Mouse (Mus musculus) intestine, postnatal 0 days (tissue): ENCODE results near the gene Tnfrsf8. TPM values are rescaled to one million over a fixed set of nuclear protein-coding genes. Genes with fewer than 3 reads are reported as not detected.
"Not testable (repeated sequence)": the region's sequence is repeated elsewhere in the genome, so short reads cannot be mapped to it uniquely, and the experiment has no call there.

Experiments
- ATAC-seq: fragments of 200-750 bp; cut with Nextera tagmentation; 2 replicates; pipeline ENCODE4 v1.8.0; 2017; ENCODE audit warnings: mild to moderate bottlenecking, moderate TSS enrichment, moderate library complexity
- H3K27ac ChIP-seq: fragments of 300-500 bp; sonication (generic); 2 replicates; pipeline ENCODE4 v1.5.1; 2014; ENCODE audit warnings: mild to moderate bottlenecking, low read depth, low read length, moderate library complexity
- H3K27me3 ChIP-seq: fragments of 300-500 bp; sonication (generic); replicated peaks from 2 replicates; pipeline ENCODE4 v1.6.1; 2014; ENCODE audit warnings: low read length, mixed read lengths; ENCODE audit not compliant: control insufficient read depth, insufficient read depth
- H3K36me3 ChIP-seq: fragments of 300-500 bp; sonication (generic); 2 replicates; pipeline ENCODE4 v1.6.1; 2014; ENCODE audit warnings: mild to moderate bottlenecking, moderate library complexity; ENCODE audit not compliant: control insufficient read depth, insufficient read depth
- H3K4me1 ChIP-seq: fragments of 300-500 bp; sonication (generic); replicated peaks from 2 replicates; pipeline ENCODE4 v1.6.1; 2014; ENCODE audit warnings: antibody characterized with exemption, low read length, mixed read lengths; ENCODE audit not compliant: control insufficient read depth, insufficient read depth
- H3K4me2 ChIP-seq: fragments of 300-500 bp; sonication (generic); replicated peaks from 2 replicates; pipeline ENCODE4 v1.6.1; 2014; ENCODE audit warnings: low read depth, mild to moderate bottlenecking, moderate library complexity
- H3K4me3 ChIP-seq: fragments of 300-500 bp; sonication (generic); 2 replicates; pipeline ENCODE4 v1.5.1; 2014; ENCODE audit warnings: low read depth, low read length
- H3K9ac ChIP-seq: fragments of 300-500 bp; sonication (generic); 2 replicates; pipeline ENCODE4 v1.6.1; 2014; ENCODE audit warnings: mild to moderate bottlenecking, low read depth, low read length
- H3K9me3 ChIP-seq: fragments of 300-500 bp; sonication (generic); 2 replicates; pipeline ENCODE4 v1.6.1; 2016; ENCODE audit warnings: mixed run types; ENCODE audit not compliant: control insufficient read depth
- CTCF ChIP-seq: sonication (generic); IDR thresholded peaks from 2 replicates; pipeline ENCODE4 v1.5.1; 2016; ENCODE audit warnings: low read depth, mild to moderate bottlenecking, control low read depth, antibody characterized with exemption, moderate library complexity
- WGBS: fragments of 180-500 bp; shearing (Covaris S2); extraction: QIAGEN DNeasy Blood & Tissue Kit; methylation state at CpG from one replicate; pipeline ENCODE4 v1.1.7; 2014; 5-methylcytosine and 5-hydroxymethylcytosine counted together
- polyA plus RNA-seq: library from polyadenylated mRNA; unstranded; fragments of >200 nt; fragmentation: Nextera tagmentation; extraction: Ambion mirVana; gene quantifications from 2 replicates; pipeline ENCODE4 v1.2.1, GENCODE M21; 2015

Gene Tnfrsf8
- polyA plus RNA-seq: 0.04 and 0.08 TPM in 2 replicates

- Histone ChIP-seq H3K4me2 (0 out of 2 replicates have a peak within 1 kb of the TSS, but pooled peaks have one; percentile 24), H3K9ac (no peak within 1 kb of the TSS), H3K4me1 (no peaks in the 10 kb centered on the region), H3K9me3 (no peaks in the 10 kb centered on the region), H3K36me3 (no peaks in the 10 kb centered on the region), H3K27me3 (peaks cover 13% of the 10 kb centered on the region), H3K27ac (no peak within 1 kb of the TSS), H3K4me3 (no peak within 1 kb of the TSS)
- 3% methylated on average over 24 of the region's 24 CpGs for WGBS
- TF ChIP-seq CTCF: no peak
- ATAC-seq: no peak
These were observed at the start of gene Tnfrsf8 for GRCm38 (mm10) chr4:145314836-145315467. Tnfrsf8 (minus strand) TSS chr4:145315164.

DNA sequence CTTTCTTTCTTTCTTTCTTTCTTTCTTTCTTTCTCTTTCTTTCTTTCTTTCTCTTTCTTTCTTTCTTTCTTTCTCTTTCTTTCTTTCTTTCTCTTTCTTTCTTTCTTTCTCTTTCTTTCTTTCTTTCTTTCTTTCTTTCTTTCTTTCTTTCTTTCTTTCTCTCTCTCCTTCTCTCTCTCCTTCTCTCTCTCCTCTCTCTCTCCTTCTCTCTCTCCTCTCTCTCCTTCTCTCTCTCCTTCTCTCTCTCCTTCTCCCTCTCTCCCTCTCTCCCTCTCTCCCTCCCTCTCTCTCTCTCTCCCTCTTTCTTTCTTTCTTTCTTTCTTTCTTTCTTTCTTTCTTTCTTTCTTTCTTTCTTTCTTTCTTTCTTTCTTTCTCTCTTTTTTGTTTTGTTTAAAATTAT is 46.7 kb upstream of the Tnfrsf8 start:
- H3K4me1 ChIP-seq, H3K27me3 ChIP-seq, H3K4me3 ChIP-seq, ATAC-seq, H3K27ac ChIP-seq, H3K36me3 ChIP-seq, H3K9me3 ChIP-seq, H3K9ac ChIP-seq, H3K4me2 ChIP-seq: not testable (repeated sequence)

- Histone ChIP-seq H3K4me1 (no peaks in the 10 kb centered on the region), H3K27ac (no peak overlapping the region), H3K27me3 (no peaks in the 10 kb centered on the region), H3K9ac (no peak overlapping the region), H3K4me3 (no peak overlapping the region), H3K9me3 (no peaks in the 10 kb centered on the region), H3K4me2 (peak overlapping the region; percentile 37), H3K36me3 (no peaks in the 10 kb centered on the region)
- no peak for TF ChIP-seq CTCF
- peak; percentile 98 for ATAC-seq
- WGBS: under 1% methylated on average over 12 of the region's 12 CpGs
These were observed 46.1 kb upstream of the Tnfrsf8 start for GRCm38 (mm10) chr4:145361065-145361464.

DNA sequence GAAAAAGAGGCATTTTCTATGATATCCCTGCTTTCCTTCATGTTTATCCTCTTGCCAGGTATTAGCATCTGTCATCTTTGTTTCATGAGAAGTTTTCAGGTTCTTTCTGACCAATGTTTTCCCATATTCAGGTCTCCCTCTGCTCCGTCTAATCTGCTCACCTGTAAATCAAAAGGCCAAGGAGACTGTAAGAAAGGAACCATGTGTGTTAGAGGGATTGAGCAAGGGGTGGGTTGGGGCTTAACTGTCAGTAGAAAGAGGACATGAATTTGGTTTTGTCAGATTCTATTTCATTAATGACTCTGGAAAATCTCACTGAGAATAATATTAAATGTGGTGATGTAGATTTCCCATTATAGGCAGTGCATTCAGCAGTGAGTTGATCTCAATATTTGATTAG is 45.6 kb upstream of the Tnfrsf8 start:
- Histone ChIP-seq H3K4me3 (no peak overlapping the region), H3K36me3 (no peaks in the 10 kb centered on the region), H3K9me3 (no peaks in the 10 kb centered on the region), H3K27me3 (no peaks in the 10 kb centered on the region), H3K4me1 (no peaks in the 10 kb centered on the region), H3K4me2 (peak overlapping the region; percentile 37), H3K27ac (no peak overlapping the region), H3K9ac (no peak overlapping the region)
- ATAC-seq: peak; percentile 45; the same call in 1 of the 2 replicates
- no peak for TF ChIP-seq CTCF
- 53% methylated on average over 1 of the region's 1 CpGs for WGBS

DNA sequence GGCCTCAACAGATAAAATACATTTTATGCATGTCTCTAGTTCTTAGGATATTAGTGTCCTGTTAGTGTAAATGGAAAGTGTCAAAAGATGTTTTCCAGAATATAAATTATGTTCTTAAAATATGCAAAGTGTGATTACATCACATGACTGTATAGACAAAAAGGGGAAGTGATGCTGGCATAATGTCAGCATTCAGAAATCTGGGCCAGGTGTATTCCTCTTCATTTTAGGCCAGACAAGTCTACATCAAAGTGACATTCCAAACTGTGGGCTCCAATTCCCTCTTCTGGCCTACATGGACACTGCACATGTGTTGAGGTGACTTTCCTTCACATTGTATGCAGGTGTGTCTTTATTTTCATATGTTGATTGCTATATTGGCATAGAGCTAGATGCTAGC is 41.3 kb upstream of the Tnfrsf8 start:
- no peaks in the 10 kb centered on the region for H3K9me3 ChIP-seq
- no peaks in the 10 kb centered on the region for H3K36me3 ChIP-seq
- H3K9ac ChIP-seq: no peak overlapping the region
- H3K4me1 ChIP-seq: no peaks in the 10 kb centered on the region
- H3K4me2 ChIP-seq: no peak overlapping the region
- TF ChIP-seq CTCF: no peak
- H3K27me3 ChIP-seq: no peaks in the 10 kb centered on the region
- no peak for ATAC-seq
- H3K4me3 ChIP-seq: no peak overlapping the region
- no peak overlapping the region for H3K27ac ChIP-seq

DNA sequence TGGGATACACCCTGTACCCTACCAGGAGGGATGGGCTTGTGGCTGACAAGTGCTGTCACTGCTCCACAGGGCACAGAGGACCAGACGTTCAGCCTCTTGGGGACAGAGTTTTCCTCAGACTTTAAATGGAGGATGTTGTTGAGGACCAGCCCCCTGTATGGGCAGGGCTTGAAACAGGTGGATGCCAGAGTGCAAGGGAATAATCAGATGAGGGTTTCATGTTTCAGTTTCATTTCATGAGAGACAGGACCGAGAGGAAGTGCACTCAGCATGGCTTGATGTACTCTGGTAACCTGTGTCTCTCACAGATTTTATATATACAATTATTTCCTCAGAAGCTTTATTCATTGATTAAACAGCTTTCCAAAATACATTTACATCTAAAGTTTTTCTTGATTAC is 38.9 kb upstream of the Tnfrsf8 start:
- Histone ChIP-seq H3K9ac (no peak overlapping the region), H3K36me3 (no peaks in the 10 kb centered on the region), H3K9me3 (no peaks in the 10 kb centered on the region), H3K4me1 (no peaks in the 10 kb centered on the region), H3K4me2 (no peak overlapping the region), H3K27ac (no peak overlapping the region), H3K4me3 (no peak overlapping the region), H3K27me3 (no peaks in the 10 kb centered on the region)
- WGBS: 29% methylated on average over 2 of the region's 2 CpGs
- TF ChIP-seq CTCF: no peak
- ATAC-seq: peak; percentile 73

GRCm38 (mm10) chr4:145344948-145345347 is 30.0 kb upstream of the Tnfrsf8 start:
- Histone ChIP-seq H3K9ac (no peak overlapping the region), H3K4me2 (no peak overlapping the region), H3K4me3 (no peak overlapping the region), H3K4me1 (no peaks in the 10 kb centered on the region), H3K36me3 (no peaks in the 10 kb centered on the region), H3K27ac (no peak overlapping the region), H3K27me3 (no peaks in the 10 kb centered on the region), H3K9me3 (no peaks in the 10 kb centered on the region)
- 93% methylated on average over 1 of the region's 1 CpGs for WGBS
- TF ChIP-seq CTCF: no peak
- ATAC-seq: no peak
